11 mouse cellular contexts compared by ENCODE assay signal in genomic region chr13:49087420-49087819, GRCm38 (mm10).
DNase-seq lines count a peak whose midpoint lies in the region; ATAC-seq and TF ChIP-seq lines count a peak whose summit lies in the region.
"Had no signal": no experiment of that assay in that cellular context is flagged by ENCODE, and none has a peak within 500 bp of the region (broad histone marks: within the 10 kb centered on the region; RNA-seq: fewer than 3 reads in every experiment).

No protein-coding gene starts in this region.

- ATAC-seq in heart, embryonic 11.5 days (replicated peaks; ENCODE audit: insufficient number of reproducible peaks, low FRiP score, low TSS enrichment) = no peak
- no peak; the same call in 1 of the 2 replicates for ATAC-seq in heart, embryonic 16.5 days (replicated peaks; ENCODE audit: extremely low read depth, insufficient read depth, low FRiP score)
- no peak for ATAC-seq in stomach, postnatal 0 days (ENCODE audit: low FRiP score, low TSS enrichment)

- no peaks in the 10 kb centered on the region for H3K36me3 ChIP-seq in heart, adult 2 months (ENCODE audit: control insufficient read depth, insufficient read depth, low read length)
- H3K36me3 ChIP-seq in heart, embryonic 11.5 days (ENCODE audit: control insufficient read depth, insufficient read depth, low read length) = no peaks in the 10 kb centered on the region
- 0 out of 2 replicates have a peak, but pooled peaks cover 2% of the 10 kb centered on the region for H3K36me3 ChIP-seq in heart, embryonic 16.5 days (ENCODE audit: control insufficient read depth, insufficient read depth)
- H3K36me3 ChIP-seq in stomach, postnatal 0 days (ENCODE audit: control insufficient read depth, insufficient read depth, low read length) = no peaks in the 10 kb centered on the region

- intact Hi-C loops in heart, adult 2 months (cut with DNase I) = loop anchor here (2.0 kb wide), 1 partner anchor 57 kb away; no protein-coding TSS in a partner anchor

- H3K27me3 ChIP-seq in heart, adult 2 months (ENCODE audit: control insufficient read depth, insufficient read depth, low read length) = no peaks in the 10 kb centered on the region
- no peaks in the 10 kb centered on the region; the same call in 1 of the 2 replicates for H3K27me3 ChIP-seq in heart, embryonic 11.5 days (ENCODE audit: control insufficient read depth, insufficient read depth, low read length)
- no peaks in the 10 kb centered on the region for H3K27me3 ChIP-seq in heart, embryonic 16.5 days (ENCODE audit: control insufficient read depth, insufficient read depth, low read length)
- H3K27me3 ChIP-seq in stomach, postnatal 0 days (ENCODE audit: control insufficient read depth, insufficient read depth, low read length) = no peaks in the 10 kb centered on the region

- H3K4me3 ChIP-seq in heart, adult 2 months = no peak overlapping the region
- H3K4me3 ChIP-seq in heart, embryonic 11.5 days (ENCODE audit: low read depth, low read length) = no peak overlapping the region
- no peak overlapping the region for H3K4me3 ChIP-seq in heart, embryonic 16.5 days (ENCODE audit: low read length)
- no peak overlapping the region for H3K4me3 ChIP-seq in stomach, postnatal 0 days (ENCODE audit: low read depth, low read length)
- H3K4me3 ChIP-seq: forebrain, embryonic 10.5 days; hindbrain, embryonic 10.5 days had no signal

- TF ChIP-seq CTCF in heart, adult 2 months (IDR thresholded peaks at IDR 0.05) = no peak
- TF ChIP-seq CTCF in stomach, postnatal 0 days (IDR thresholded peaks at IDR 0.05; ENCODE audit: low read depth) = no peak

- H3K27ac ChIP-seq in heart, adult 2 months = peak overlapping the region; percentile 30; the same call in 1 of the 2 replicates
- no peak overlapping the region for H3K27ac ChIP-seq in heart, embryonic 11.5 days (ENCODE audit: low read depth, low read length)
- peak overlapping the region; percentile 62 for H3K27ac ChIP-seq in heart, embryonic 16.5 days (ENCODE audit: low read length)
- no peak overlapping the region for H3K27ac ChIP-seq in stomach, postnatal 0 days (replicated peaks)
- H3K27ac ChIP-seq: forebrain, embryonic 10.5 days; hindbrain, embryonic 10.5 days had no signal

- H3K4me1 ChIP-seq in heart, adult 2 months (ENCODE audit: control insufficient read depth, insufficient read depth, low read length) = peaks cover 7% of the 10 kb centered on the region; the same call in 1 of the 2 replicates
- H3K4me1 ChIP-seq in heart, embryonic 11.5 days (ENCODE audit: control insufficient read depth, insufficient read depth, low read length) = peaks cover 4% of the 10 kb centered on the region; the same call in 1 of the 2 replicates
- peaks cover 15% of the 10 kb centered on the region for H3K4me1 ChIP-seq in heart, embryonic 16.5 days (ENCODE audit: control insufficient read depth, insufficient read depth, low read length)
- H3K4me1 ChIP-seq in stomach, postnatal 0 days (replicated peaks; ENCODE audit: control insufficient read depth, insufficient read depth) = no peaks in the 10 kb centered on the region

- no peak overlapping the region for H3K4me2 ChIP-seq in heart, embryonic 11.5 days
- H3K4me2 ChIP-seq in heart, embryonic 16.5 days (ENCODE audit: low read depth, low read length) = no peak overlapping the region
- no peak overlapping the region for H3K4me2 ChIP-seq in stomach, postnatal 0 days (replicated peaks; ENCODE audit: low read depth)

- no peaks in the 10 kb centered on the region for H3K9me3 ChIP-seq in heart, embryonic 11.5 days (replicated peaks; ENCODE audit: control insufficient read depth, low read length)
- H3K9me3 ChIP-seq in heart, embryonic 16.5 days (replicated peaks; ENCODE audit: control insufficient read depth, low read length) = no peaks in the 10 kb centered on the region
- H3K9me3 ChIP-seq in stomach, postnatal 0 days (ENCODE audit: control insufficient read depth, low read length) = no peaks in the 10 kb centered on the region
- H3K9me3 ChIP-seq: forebrain, embryonic 10.5 days; hindbrain, embryonic 10.5 days had no signal

- peak; percentile 56 to 71 for DNase-seq in heart, adult 2 months
- DNase-seq in adrenal gland, adult 18-20 months (ENCODE audit: low spot score in 2 of 2) = peak; percentile 37 to 40
- DNase-seq in cerebellum, adult 9-11 months = peak; percentile 65
- DNase-seq in urinary bladder, postnatal 4 days (ENCODE audit: low spot score in 2 of 2) = no peak
- DNase-seq in left cerebral cortex, adult 8-10 months (ENCODE audit: low spot score in 2 of 2) = no peak
- DNase-seq in stomach, postnatal 0 days (ENCODE audit: low spot score) = no peak
- DNase-seq: thymus, postnatal 14 days had no signal

- 0 out of 2 replicates have a peak, but pooled peaks have one; percentile 54 for TF ChIP-seq EP300 in heart, adult 2 months (IDR thresholded peaks at IDR 0.05; ENCODE audit: insufficient read depth, low read depth, low read length)
- TF ChIP-seq EP300 in stomach, postnatal 0 days (optimal IDR thresholded peaks at IDR 0.05) = no peak

- no peak overlapping the region for H3K9ac ChIP-seq in heart, adult 2 months (ENCODE audit: low read depth, low read length)
- H3K9ac ChIP-seq in heart, embryonic 11.5 days (ENCODE audit: low read depth, low read length) = no peak overlapping the region
- no peak overlapping the region for H3K9ac ChIP-seq in heart, embryonic 16.5 days (ENCODE audit: low read length)
- H3K9ac ChIP-seq in stomach, postnatal 0 days (ENCODE audit: low read length) = no peak overlapping the region

- no peak for TF ChIP-seq POLR2A in heart, adult 2 months (IDR thresholded peaks at IDR 0.05; ENCODE audit: insufficient read depth, low read depth, low read length)

- no peaks in the 10 kb centered on the region for H3K79me2 ChIP-seq in heart, adult 2 months (replicated peaks; ENCODE audit: control insufficient read depth, insufficient read depth, low read length)

- 36% methylated on average over 7 of the region's 7 CpGs for WGBS in heart, adult 2 months
- WGBS in heart, embryonic 11.5 days (ENCODE audit: insufficient replicate concordance) = 56% methylated on average over 7 of the region's 7 CpGs
- WGBS in heart, embryonic 16.5 days = 32% methylated on average over 7 of the region's 7 CpGs
- WGBS in stomach, postnatal 0 days = 58% methylated on average over 7 of the region's 7 CpGs

Comparison
In these comparisons a context has a peak if more than half of its experiments do, and no peak if none do; other contexts are left out.
1. H3K27ac ChIP-seq: peak in heart, adult 2 months (single experiment) and heart, embryonic 16.5 days (single experiment); none in heart, embryonic 11.5 days (single experiment) and stomach, postnatal 0 days (single experiment).
2. DNase-seq: peak in heart, adult 2 months (2 of 2), adrenal gland, adult 18-20 months (2 of 2) and cerebellum, adult 9-11 months (single experiment); none in urinary bladder, postnatal 4 days (0 of 2), left cerebral cortex, adult 8-10 months (0 of 2) and stomach, postnatal 0 days (single experiment).